Mouse (Mus musculus) naive thymus-derived CD4-positive, alpha-beta T cell, adult 5 months (primary cell): ENCODE results near the gene Gm28897. TPM values are rescaled to one million over a fixed set of nuclear protein-coding genes. Genes with fewer than 3 reads are reported as not detected.

Experiments used
- polyA plus RNA-seq: library from polyadenylated mRNA; unstranded; fragments of 100-300 nt; shearing (Covaris generic); gene quantifications from one replicate; pipeline ENCODE4 v1.2.1, GENCODE M21; 2017

Gm28897 gene
- not detected for polyA plus RNA-seq

GRCm38 (mm10) chrY:80926695-80927094 lies at the start of gene Gm28897:
Gm28897 (plus strand) TSS chrY:80926995.

